Mouse (Mus musculus): Measurements from ENCODE around the gene Dock1. TPM values are rescaled to one million over a fixed set of nuclear protein-coding genes. Genes with fewer than 3 reads are reported as not detected.

Dock1 gene
- total RNA-seq, 1 experiment, result 24.3 TPM

DNA sequence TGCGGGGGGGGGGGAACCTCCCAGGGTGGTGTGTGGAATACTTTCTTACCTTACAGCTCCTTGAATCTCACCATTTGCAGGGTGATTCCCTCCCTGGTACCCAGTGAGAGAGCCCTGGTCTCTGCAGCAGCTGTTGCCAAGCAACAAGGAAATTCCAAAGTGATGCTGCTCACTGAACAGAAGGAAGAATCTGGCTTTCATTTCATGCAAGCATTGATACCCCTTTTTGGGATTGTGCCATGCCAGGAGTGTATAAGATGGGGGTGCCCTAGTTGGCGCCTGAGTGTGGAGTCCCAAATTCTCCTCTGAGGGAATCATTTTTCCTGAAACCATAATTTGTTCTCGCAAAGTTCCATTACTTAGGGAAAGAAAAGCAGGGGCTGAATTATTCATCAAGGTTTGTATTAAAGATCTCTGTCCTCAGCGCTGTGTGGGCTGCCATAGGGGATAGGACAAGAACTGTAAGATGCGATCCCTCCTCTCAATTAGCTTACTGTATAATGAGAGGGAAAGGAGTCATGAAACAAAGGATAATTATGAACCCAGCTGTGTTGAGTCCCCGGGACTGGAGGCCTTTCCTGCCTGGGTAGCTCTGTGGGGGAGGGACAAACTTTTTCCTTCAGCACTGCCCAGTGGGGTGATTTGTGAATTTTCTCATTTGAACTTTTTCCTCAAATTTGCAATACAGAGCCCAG lies 104.2 kb downstream of the Dock1 start:
- H3K9me3 ChIP-seq (ENCODE audit: control insufficient read depth, insufficient read depth, low read depth, low read length), result no peaks in the 10 kb centered on the region
- DNase-seq (ENCODE audit: low read depth, low spot score), result no peak
- peaks cover 10% of the 10 kb centered on the region for H3K36me3 ChIP-seq (ENCODE audit: control insufficient read depth, insufficient read depth, low read length, poor library complexity, severe bottlenecking)
- H3K4me3 ChIP-seq (ENCODE audit: insufficient read depth in 1 of 2, low read depth in 1 of 2, low read length in 2 of 2, poor library complexity in 1 of 2, severe bottlenecking in 1 of 2), result no peak overlapping the region
- no peak overlapping the region for H3K9ac ChIP-seq (ENCODE audit: insufficient read depth, low read depth, low read length, poor library complexity, severe bottlenecking)
- no peak for TF ChIP-seq ZNF384 (IDR thresholded peaks at IDR 0.05; ENCODE audit: low read depth, low read length)
- TF ChIP-seq ZC3H11A (IDR thresholded peaks at IDR 0.05; ENCODE audit: borderline replicate concordance, low read depth, low read length), result no peak
- TF ChIP-seq HCFC1 (IDR thresholded peaks at IDR 0.05; ENCODE audit: borderline replicate concordance, insufficient read depth, low read length), result no peak
- no peak for TF ChIP-seq CHD2 (IDR thresholded peaks at IDR 0.05; ENCODE audit: low read depth, low read length)
- TF ChIP-seq MAFK (IDR thresholded peaks at IDR 0.05; ENCODE audit: insufficient read depth, low read depth, low read length), result no peak
- H3K4me1 ChIP-seq (ENCODE audit: control insufficient read depth in 2 of 2, insufficient read depth in 2 of 2, low read length in 2 of 2, poor library complexity in 1 of 2), result peaks cover 7 to 15% of the 10 kb centered on the region in 2 experiments; a peak in 3 of 4 replicates
- H3K27ac ChIP-seq (ENCODE audit: insufficient read depth, low read depth, low read length, poor library complexity, severe bottlenecking), result no peak overlapping the region
- in situ Hi-C loops (cut with MboI; ENCODE audit: low sequenced_read_pairs in 2 of 2, unreplicated experiment in 2 of 2), result no loop called here

- H3K27ac ChIP-seq (ENCODE audit: insufficient read depth, low read depth, low read length, poor library complexity, severe bottlenecking), result no peak overlapping the region
- H3K4me1 ChIP-seq (ENCODE audit: control insufficient read depth in 2 of 2, insufficient read depth in 2 of 2, low read length in 2 of 2, poor library complexity in 1 of 2), result peaks cover 4 to 14% of the 10 kb centered on the region in 2 experiments; a peak in 3 of 4 replicates
- H3K9ac ChIP-seq (ENCODE audit: insufficient read depth, low read depth, low read length, poor library complexity, severe bottlenecking), result no peak overlapping the region
- H3K4me3 ChIP-seq (ENCODE audit: insufficient read depth in 1 of 2, low read depth in 1 of 2, low read length in 2 of 2, poor library complexity in 1 of 2, severe bottlenecking in 1 of 2), result no peak overlapping the region
- TF ChIP-seq ZNF384 (IDR thresholded peaks at IDR 0.05; ENCODE audit: low read depth, low read length) (no peak), MAFK (IDR thresholded peaks at IDR 0.05; ENCODE audit: insufficient read depth, low read depth, low read length) (no peak), ZC3H11A (IDR thresholded peaks at IDR 0.05; ENCODE audit: borderline replicate concordance, low read depth, low read length) (no peak), HCFC1 (IDR thresholded peaks at IDR 0.05; ENCODE audit: borderline replicate concordance, insufficient read depth, low read length) (no peak), CHD2 (IDR thresholded peaks at IDR 0.05; ENCODE audit: low read depth, low read length) (no peak)
- in situ Hi-C loops (cut with MboI; ENCODE audit: low sequenced_read_pairs in 2 of 2, unreplicated experiment in 2 of 2), result no loop called here
- DNase-seq (ENCODE audit: low read depth, low spot score), result no peak
- no peaks in the 10 kb centered on the region for H3K9me3 ChIP-seq (ENCODE audit: control insufficient read depth, insufficient read depth, low read depth, low read length)
- H3K36me3 ChIP-seq (ENCODE audit: control insufficient read depth, insufficient read depth, low read length, poor library complexity, severe bottlenecking), result peaks cover 10% of the 10 kb centered on the region
Measured at GRCm38 (mm10) chr7:134775671-134776070, 105.2 kb downstream of the Dock1 start.

GRCm38 (mm10) chr7:134776306-134776705 lies 105.9 kb downstream of the Dock1 start:
- Histone ChIP-seq H3K9me3 (ENCODE audit: control insufficient read depth, insufficient read depth, low read depth, low read length) (no peaks in the 10 kb centered on the region), H3K36me3 (ENCODE audit: control insufficient read depth, insufficient read depth, low read length, poor library complexity, severe bottlenecking) (peaks cover 10% of the 10 kb centered on the region), H3K27ac (ENCODE audit: insufficient read depth, low read depth, low read length, poor library complexity, severe bottlenecking) (no peak overlapping the region), H3K9ac (ENCODE audit: insufficient read depth, low read depth, low read length, poor library complexity, severe bottlenecking) (no peak overlapping the region), H3K4me3 (ENCODE audit: insufficient read depth in 1 of 2, low read depth in 1 of 2, low read length in 2 of 2, poor library complexity in 1 of 2, severe bottlenecking in 1 of 2) (no peak overlapping the region), H3K4me1 (ENCODE audit: control insufficient read depth in 2 of 2, insufficient read depth in 2 of 2, low read length in 2 of 2, poor library complexity in 1 of 2) (peaks cover 3 to 13% of the 10 kb centered on the region in 2 experiments; a peak in 2 of 4 replicates)
- no peak for DNase-seq (ENCODE audit: low read depth, low spot score)
- in situ Hi-C loops (cut with MboI; ENCODE audit: low sequenced_read_pairs in 2 of 2, unreplicated experiment in 2 of 2), result no loop called here
- TF ChIP-seq HCFC1 (IDR thresholded peaks at IDR 0.05; ENCODE audit: borderline replicate concordance, insufficient read depth, low read length) (no peak), ZC3H11A (IDR thresholded peaks at IDR 0.05; ENCODE audit: borderline replicate concordance, low read depth, low read length) (no peak), MAFK (IDR thresholded peaks at IDR 0.05; ENCODE audit: insufficient read depth, low read depth, low read length) (no peak), CHD2 (IDR thresholded peaks at IDR 0.05; ENCODE audit: low read depth, low read length) (no peak), ZNF384 (IDR thresholded peaks at IDR 0.05; ENCODE audit: low read depth, low read length) (no peak)

GRCm38 (mm10) chr7:134779761-134780160 lies 109.3 kb downstream of the Dock1 start:
- no peak for DNase-seq (ENCODE audit: low read depth, low spot score)
- H3K27ac ChIP-seq (ENCODE audit: insufficient read depth, low read depth, low read length, poor library complexity, severe bottlenecking), result no peak overlapping the region
- H3K9me3 ChIP-seq (ENCODE audit: control insufficient read depth, insufficient read depth, low read depth, low read length), result no peaks in the 10 kb centered on the region
- H3K9ac ChIP-seq (ENCODE audit: insufficient read depth, low read depth, low read length, poor library complexity, severe bottlenecking), result no peak overlapping the region
- TF ChIP-seq ZC3H11A (IDR thresholded peaks at IDR 0.05; ENCODE audit: borderline replicate concordance, low read depth, low read length) (no peak), HCFC1 (IDR thresholded peaks at IDR 0.05; ENCODE audit: borderline replicate concordance, insufficient read depth, low read length) (no peak), MAFK (IDR thresholded peaks at IDR 0.05; ENCODE audit: insufficient read depth, low read depth, low read length) (no peak), ZNF384 (IDR thresholded peaks at IDR 0.05; ENCODE audit: low read depth, low read length) (no peak), CHD2 (IDR thresholded peaks at IDR 0.05; ENCODE audit: low read depth, low read length) (no peak)
- H3K4me1 ChIP-seq (ENCODE audit: control insufficient read depth in 2 of 2, insufficient read depth in 2 of 2, low read length in 2 of 2, poor library complexity in 1 of 2), result no peaks in the 10 kb centered on the region; a peak in 1 of 4 replicates
- no peaks in the 10 kb centered on the region for H3K36me3 ChIP-seq (ENCODE audit: control insufficient read depth, insufficient read depth, low read length, poor library complexity, severe bottlenecking)
- H3K4me3 ChIP-seq (ENCODE audit: insufficient read depth in 1 of 2, low read depth in 1 of 2, low read length in 2 of 2, poor library complexity in 1 of 2, severe bottlenecking in 1 of 2), result no peak overlapping the region
- in situ Hi-C loops (cut with MboI; ENCODE audit: low sequenced_read_pairs in 2 of 2, unreplicated experiment in 2 of 2), result no loop called here

Measured in ES-E14 (cell line).